Mouse (Mus musculus): ENCODE results near the gene Lmo2. TPM values are rescaled to one million over a fixed set of nuclear protein-coding genes. Genes with fewer than 3 reads are reported as not detected.
A peak's percentile ranks its signal among the peaks of the same experiment; 100 is the strongest.

Gene Lmo2
- total and polyA plus RNA-seq, 3 experiments = 43.3 to 108 (median 63.6) TPM

DNA sequence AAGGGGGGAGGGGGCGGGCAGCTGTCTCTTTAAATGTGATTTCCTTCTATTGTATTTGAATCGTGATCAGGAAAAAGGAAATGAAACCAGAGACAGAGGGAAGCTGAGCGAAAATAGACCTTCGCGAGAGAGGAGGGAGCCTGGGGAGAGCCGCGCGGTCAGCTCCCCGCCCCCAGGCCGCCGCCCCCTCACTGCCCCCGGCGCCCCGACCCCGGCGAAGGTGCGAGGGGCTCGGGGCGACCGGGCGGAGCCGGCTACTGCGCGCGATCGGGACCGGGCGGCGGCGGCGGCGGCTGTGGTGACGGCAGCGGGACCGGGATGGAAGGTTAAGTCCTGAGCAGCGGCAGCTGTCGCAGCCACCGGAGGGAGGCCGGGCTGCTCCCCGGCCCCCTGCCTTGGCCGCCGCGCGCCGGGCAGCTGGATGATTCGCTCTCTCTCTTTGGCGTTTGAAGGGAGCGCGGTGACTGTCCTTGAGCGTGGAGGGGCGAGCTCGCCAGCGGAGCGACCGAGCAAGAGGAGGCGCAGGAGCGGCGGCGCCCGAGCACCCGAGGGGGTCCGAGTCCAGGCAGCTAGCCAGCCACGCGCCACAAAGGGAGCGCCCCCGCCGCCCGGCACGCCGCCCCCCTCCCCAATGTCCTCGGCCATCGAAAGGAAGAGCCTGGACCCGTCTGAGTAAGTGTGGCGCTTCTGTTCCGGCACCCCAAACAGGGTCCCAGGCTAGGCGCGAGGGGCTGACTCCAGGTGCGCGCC, 12.4 kb downstream of the Lmo2 start:
- H3K4me3 ChIP-seq (replicated peaks in 1 of 3; ENCODE audit: low read depth in 2 of 3, low read length in 2 of 3, poor library complexity in 1 of 3) = peak overlapping the region; percentile 48 to 81 (median 68)
- peaks cover 16 to 24% of the 10 kb centered on the region in 2 experiments for H3K36me3 ChIP-seq (replicated peaks in 1 of 2; ENCODE audit: control insufficient read depth in 1 of 2, insufficient read depth in 1 of 2, low read length in 1 of 2)
- peak; percentile 59 for DNase-seq (ENCODE audit: extremely low read depth)
- H3K4me2 ChIP-seq (ENCODE audit: insufficient read depth, low read depth, poor library complexity, severe bottlenecking) = peak overlapping the region; percentile 93
- peaks cover 8 to 53% of the 10 kb centered on the region in 2 experiments; a peak in 3 of 4 replicates for H3K4me1 ChIP-seq (ENCODE audit: control insufficient read depth in 1 of 2, insufficient read depth in 2 of 2)
- TF ChIP-seq ZMIZ1 (IDR thresholded peaks at IDR 0.05; ENCODE audit: low read depth, low read length) (no peak), NRF1 (IDR thresholded peaks at IDR 0.05; ENCODE audit: low read depth, low read length) (no peak), TBP (conservative IDR thresholded peaks at IDR 0.05; ENCODE audit: low read depth, low read length) (0 out of 2 replicates have a peak, but pooled peaks have one; percentile 14), CTCF (conservative IDR thresholded peaks at IDR 0.05 in 1 of 2, IDR thresholded peaks at IDR 0.05 in 1 of 2; ENCODE audit: low read depth in 2 of 2, low read length in 2 of 2) (no peak), IRF4 (IDR thresholded peaks at IDR 0.05; ENCODE audit: low read depth, low read length) (peak; percentile 88), MXI1 (IDR thresholded peaks at IDR 0.05; ENCODE audit: low read depth, low read length) (peak; percentile 15), JUN (IDR thresholded peaks at IDR 0.05; ENCODE audit: insufficient read depth, low read depth, low read length) (no peak), EP300 (IDR thresholded peaks at IDR 0.05; ENCODE audit: low read length) (peak; percentile 70), BHLHE40 (IDR thresholded peaks at IDR 0.05; ENCODE audit: low read depth, low read length) (peak; percentile 79), UBTF (IDR thresholded peaks at IDR 0.05; ENCODE audit: low read depth, low read length) (peak; percentile 98), USF1 (IDR thresholded peaks at IDR 0.05; ENCODE audit: low read depth, low read length) (no peak), MAZ (IDR thresholded peaks at IDR 0.05; ENCODE audit: low read depth, low read length) (0 out of 2 replicates have a peak, but pooled peaks have one; percentile 28), SIN3A (IDR thresholded peaks at IDR 0.05; ENCODE audit: low read length) (peak; percentile 54), ZNF384 (IDR thresholded peaks at IDR 0.05; ENCODE audit: low read depth, low read length) (peak; percentile 94), POLR2AphosphoS2 (IDR thresholded peaks at IDR 0.05; ENCODE audit: low read depth, low read length) (no peak), KAT2A (IDR thresholded peaks at IDR 0.05; ENCODE audit: insufficient replicate concordance, low read length) (no peak), JUND (conservative IDR thresholded peaks at IDR 0.05; ENCODE audit: low read depth, low read length) (no peak), ETS1 (conservative IDR thresholded peaks at IDR 0.05; ENCODE audit: low read depth, low read length) (peak; percentile 79), MEF2A (IDR thresholded peaks at IDR 0.05; ENCODE audit: borderline replicate concordance, low read depth, low read length) (peak; percentile 86), ZC3H11A (IDR thresholded peaks at IDR 0.05; ENCODE audit: low read depth, low read length) (no peak), E2F4 (IDR thresholded peaks at IDR 0.05; ENCODE audit: insufficient replicate concordance, low read depth, low read length) (no peak), HCFC1 (IDR thresholded peaks at IDR 0.05; ENCODE audit: low read depth, low read length) (peak; percentile 30; the same call in 1 of the 2 replicates), RAD21 (IDR thresholded peaks at IDR 0.05; ENCODE audit: low read depth, low read length) (no peak), CHD1 (IDR thresholded peaks at IDR 0.05; ENCODE audit: low read depth, low read length) (no peak), RCOR1 (conservative IDR thresholded peaks at IDR 0.05; ENCODE audit: low read depth, low read length) (0 out of 2 replicates have a peak, but pooled peaks have one; percentile 59), CHD2 (IDR thresholded peaks at IDR 0.05; ENCODE audit: low read length) (peak; percentile 76), PAX5 (IDR thresholded peaks at IDR 0.05; ENCODE audit: low read length) (no peak), ELF1 (IDR thresholded peaks at IDR 0.05; ENCODE audit: low read depth, low read length) (0 out of 2 replicates have a peak, but pooled peaks have one; percentile 20)
- peak overlapping the region; percentile 77 for H3K27ac ChIP-seq (ENCODE audit: insufficient read depth, low read depth)
- in situ Hi-C loops (cut with MboI; ENCODE audit: low pct_ligation_motif_present, low pct_unique_long_range_greater_than_20kb, low sequenced_read_pairs) (no loop called here), dilution Hi-C loops (cut with MboI; ENCODE audit: extremely low pct_ligation_motif_present, extremely low pct_unique_long_range_greater_than_20kb, low sequenced_read_pairs) (no loop called here)
- H3K9me3 ChIP-seq (replicated peaks; ENCODE audit: low read length) = no peaks in the 10 kb centered on the region
- H3K27me3 ChIP-seq (replicated peaks) = peaks cover 5% of the 10 kb centered on the region
- H3K9ac ChIP-seq (ENCODE audit: insufficient read depth, low read depth) = peak overlapping the region; percentile 99
- H3K79me2 ChIP-seq (replicated peaks; ENCODE audit: control insufficient read depth, extremely low read depth, insufficient read depth, poor library complexity, severe bottlenecking) = peaks cover 40% of the 10 kb centered on the region
